Mouse (Mus musculus) bone marrow, adult 2 months (tissue): Measurements from ENCODE around the gene Med15.

Source experiments
- CTCF ChIP-seq: fragments of 200-500 bp; IDR thresholded peaks from 2 replicates; pipeline ENCODE4 v1.5.1; 2011; ENCODE audit warnings: low read length, control low read depth; ENCODE audit not compliant: control insufficient read depth, insufficient read depth
- POLR2A ChIP-seq: fragments of 200-500 bp; IDR thresholded peaks from 2 replicates; pipeline ENCODE4 v1.6.1; 2011; ENCODE audit warnings: low read depth, mild to moderate bottlenecking, control low read depth, low read length, borderline replicate concordance; ENCODE audit not compliant: control insufficient read depth

DNA sequence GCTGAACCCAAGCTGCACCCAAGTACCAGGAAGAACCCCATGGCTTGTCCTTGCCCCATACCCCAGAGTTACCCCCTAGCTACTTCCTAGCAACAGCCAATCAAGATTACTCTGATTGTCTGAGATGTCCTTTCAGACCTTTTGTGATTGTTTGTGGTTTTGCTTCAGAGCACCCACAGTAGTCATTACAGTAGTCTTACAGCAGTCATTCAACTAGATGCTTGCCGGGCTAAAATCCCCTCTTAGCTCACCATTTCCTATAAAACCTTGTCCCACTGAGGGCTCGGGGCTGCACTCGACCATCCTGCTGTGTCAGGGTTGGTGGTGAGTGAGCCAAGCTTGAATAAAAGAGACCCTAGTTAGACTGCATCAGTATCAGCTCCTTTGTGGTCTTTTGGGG, 37.8 kb downstream of the Med15 start:
- no peak for TF ChIP-seq CTCF
- no peak for TF ChIP-seq POLR2A
